Mouse (Mus musculus) testis, adult 2 months (tissue): ENCODE measurements around the gene Thbs3. TPM values are rescaled to one million over a fixed set of nuclear protein-coding genes. Genes with fewer than 3 reads are reported as not detected.

Experiments
- H3K27ac ChIP-seq: fragments of 200-500 bp; 2 replicates; pipeline ENCODE4 v1.5.1; 2012; ENCODE audit warnings: low read depth, low read length; ENCODE audit not compliant: control insufficient read depth, insufficient read depth
- H3K27me3 ChIP-seq: fragments of 200-500 bp; 2 replicates; pipeline ENCODE4 v1.6.1; 2012; ENCODE audit warnings: mild to moderate bottlenecking, low read length, moderate library complexity; ENCODE audit not compliant: control insufficient read depth, insufficient read depth
- H3K36me3 ChIP-seq: fragments of 200-500 bp; 2 replicates; pipeline ENCODE4 v1.6.1; 2012; ENCODE audit warnings: mild to moderate bottlenecking, low read length; ENCODE audit not compliant: control insufficient read depth, insufficient read depth
- H3K4me1 ChIP-seq: fragments of 200-500 bp; 2 replicates; pipeline ENCODE4 v1.6.1; 2012; ENCODE audit warnings: low read length; ENCODE audit not compliant: control insufficient read depth, insufficient read depth
- H3K4me3 ChIP-seq: fragments of 200-500 bp; 2 replicates; pipeline ENCODE4 v1.5.1; 2012; ENCODE audit warnings: low read depth, mild to moderate bottlenecking, low read length, moderate library complexity, mixed read lengths; ENCODE audit not compliant: control insufficient read depth
- CTCF ChIP-seq: fragments of 200-500 bp; IDR thresholded peaks from 2 replicates; pipeline ENCODE4 v1.5.1; 2012; ENCODE audit warnings: low read depth, mild to moderate bottlenecking, inconsistent platforms, low read length, moderate library complexity; ENCODE audit not compliant: control insufficient read depth, insufficient read depth, insufficient replicate concordance
- POLR2A ChIP-seq: fragments of 200-500 bp; IDR thresholded peaks from 2 replicates; pipeline ENCODE4 v1.6.1; 2012; ENCODE audit warnings: low read depth, mild to moderate bottlenecking, inconsistent platforms, low read length, moderate library complexity; ENCODE audit not compliant: control insufficient read depth
- polyA plus RNA-seq: library from polyadenylated mRNA; depleted of rRNA; stranded (reverse); fragments of >200 nt; gene quantifications from 2 replicates; pipeline ENCODE4 v1.2.3, GENCODE M21; 2012; rRNA removed

Gene Thbs3
- polyA plus RNA-seq, 1 experiment, result 73.2 TPM

- Histone ChIP-seq H3K27ac (no peak overlapping the region), H3K27me3 (no peaks in the 10 kb centered on the region), H3K4me1 (peaks cover 15% of the 10 kb centered on the region), H3K36me3 (no peaks in the 10 kb centered on the region), H3K4me3 (no peak overlapping the region)
- no peak for TF ChIP-seq POLR2A
- TF ChIP-seq CTCF, result no peak
Measured at GRCm38 (mm10) chr3:89270891-89271290, 55.9 kb downstream of the Thbs3 start.

- Histone ChIP-seq H3K27me3 (no peaks in the 10 kb centered on the region), H3K27ac (no peak overlapping the region), H3K4me3 (no peak overlapping the region), H3K36me3 (no peaks in the 10 kb centered on the region), H3K4me1 (peaks cover 11% of the 10 kb centered on the region)
- no peak for TF ChIP-seq CTCF
- no peak for TF ChIP-seq POLR2A
Measured at GRCm38 (mm10) chr3:89271760-89272159, 56.8 kb downstream of the Thbs3 start.

- Histone ChIP-seq H3K27ac (no peak overlapping the region), H3K27me3 (no peaks in the 10 kb centered on the region), H3K36me3 (no peaks in the 10 kb centered on the region), H3K4me3 (no peak overlapping the region), H3K4me1 (peaks cover under 1% of the 10 kb centered on the region)
- TF ChIP-seq POLR2A (no peak), CTCF (no peak)
Measured at GRCm38 (mm10) chr3:89276061-89276460, 61.1 kb downstream of the Thbs3 start.

Other genes with a start within 250 kb of the Thbs3 start
- 7.3 and 9.0 TPM in 2 replicates for gene Rusc1, start 121.9 kb upstream of the Thbs3 start, polyA plus RNA-seq
- not detected in 2 replicates for gene Gm43738, start 114.1 kb upstream of the Thbs3 start, polyA plus RNA-seq
- gene Fdps, start 113.2 kb upstream of the Thbs3 start, polyA plus RNA-seq, result 109 and 114 TPM in 2 replicates
- gene Pklr, start 79.0 kb upstream of the Thbs3 start, polyA plus RNA-seq, result not detected in 2 replicates
- 1.7 and 2.2 TPM in 2 replicates for gene Hcn3, start 55.0 kb upstream of the Thbs3 start, polyA plus RNA-seq
- gene Clk2, start 50.4 kb upstream of the Thbs3 start, polyA plus RNA-seq, result 48.3 and 50.6 TPM in 2 replicates
- 70.9 and 73.0 TPM in 2 replicates for gene Scamp3, start 37.7 kb upstream of the Thbs3 start, polyA plus RNA-seq
- 5.7 and 7.1 TPM in 2 replicates for gene Fam189b, start 32.0 kb upstream of the Thbs3 start, polyA plus RNA-seq
- 17.4 and 19.9 TPM in 2 replicates for gene Gba, start 12.3 kb upstream of the Thbs3 start, polyA plus RNA-seq
- 482 and 525 TPM in 2 replicates for gene Mtx1, start 11.9 kb downstream of the Thbs3 start, polyA plus RNA-seq
- gene Muc1, start 13.9 kb downstream of the Thbs3 start, polyA plus RNA-seq, result 35.1 and 38.3 TPM in 2 replicates
- 30.7 and 43.7 TPM in 2 replicates for gene Krtcap2, start 30.8 kb downstream of the Thbs3 start, polyA plus RNA-seq
- gene Trim46, start 31.1 kb downstream of the Thbs3 start, polyA plus RNA-seq, result 27.7 and 27.9 TPM in 2 replicates
- gene Dpm3, start 44.2 kb downstream of the Thbs3 start, polyA plus RNA-seq, result 42.2 and 53.9 TPM in 2 replicates
- gene Slc50a1, start 55.4 kb downstream of the Thbs3 start, polyA plus RNA-seq, result 9.7 and 12.7 TPM in 2 replicates
- gene Efna1, start 66.0 kb downstream of the Thbs3 start, polyA plus RNA-seq, result 1.1 and 1.7 TPM in 2 replicates
- gene Efna3, start 107.8 kb downstream of the Thbs3 start, polyA plus RNA-seq, result 9.9 and 13.3 TPM in 2 replicates
- 1.1 and 1.6 TPM in 2 replicates for gene Efna4, start 122.8 kb downstream of the Thbs3 start, polyA plus RNA-seq
- gene Adam15, start 134.8 kb downstream of the Thbs3 start, polyA plus RNA-seq, result 39.7 and 51.1 TPM in 2 replicates
- 108 and 110 TPM in 2 replicates for gene Dcst2, start 146.8 kb downstream of the Thbs3 start, polyA plus RNA-seq
- gene Dcst1, start 150.1 kb downstream of the Thbs3 start, polyA plus RNA-seq, result 74.5 and 81.0 TPM in 2 replicates
- gene Zbtb7b, start 179.6 kb downstream of the Thbs3 start, polyA plus RNA-seq, result 4.4 and 5.9 TPM in 2 replicates
- gene Lenep, start 187.6 kb downstream of the Thbs3 start, polyA plus RNA-seq, result not detected in 2 replicates
- 67.6 and 71.8 TPM in 2 replicates for gene Flad1, start 196.7 kb downstream of the Thbs3 start, polyA plus RNA-seq
- 14.7 and 16.5 TPM in 2 replicates for gene Cks1b, start 203.2 kb downstream of the Thbs3 start, polyA plus RNA-seq
- 15.7 and 17.3 TPM in 2 replicates for gene Shc1, start 203.3 kb downstream of the Thbs3 start, polyA plus RNA-seq
- 18.1 and 19.6 TPM in 2 replicates for gene Pygo2, start 215.0 kb downstream of the Thbs3 start, polyA plus RNA-seq
- gene Pbxip1, start 221.5 kb downstream of the Thbs3 start, polyA plus RNA-seq, result 8.2 and 9.9 TPM in 2 replicates
- gene Pmvk, start 239.4 kb downstream of the Thbs3 start, polyA plus RNA-seq, result 21.0 and 23.1 TPM in 2 replicates